Mouse (Mus musculus): ENCODE data around the gene Eno1.

GRCm38 (mm10) chr4:150235585-150235984 lies 936 bp upstream of the Eno1 start:
- TF ChIP-seq CTCF (IDR thresholded peaks at IDR 0.05; ENCODE audit: extremely low read depth, insufficient read depth, insufficient read length, insufficient replicate concordance) (no peak), POLR2A (IDR thresholded peaks at IDR 0.05; ENCODE audit: low read depth, low read length) (no peak)
